Mouse (Mus musculus) heart, postnatal 0 days (tissue): ENCODE data around the gene Cacnb4. TPM values are rescaled to one million over a fixed set of nuclear protein-coding genes. Genes with fewer than 3 reads are reported as not detected.

Source experiments
- ATAC-seq: fragments of 200-750 bp; cut with Nextera tagmentation; 2 replicates; pipeline ENCODE4 v1.8.0; 2017; ENCODE audit warnings: low read depth, moderate number of reproducible peaks, moderate library complexity; ENCODE audit not compliant: insufficient read depth
- DNase-seq: peaks from one replicate; pipeline ENCODE4 v3.0.0-alpha.2; 2016; ENCODE audit warnings: low spot score
- H3K27ac ChIP-seq: fragments of 300-500 bp; sonication (generic); 2 replicates; pipeline ENCODE4 v1.5.1; 2014; ENCODE audit warnings: low read depth, mild to moderate bottlenecking
- H3K27me3 ChIP-seq: fragments of 300-500 bp; sonication (generic); 2 replicates; pipeline ENCODE4 v1.6.1; 2014; ENCODE audit warnings: low read length, mixed read lengths; ENCODE audit not compliant: control insufficient read depth, insufficient read depth
- H3K36me3 ChIP-seq: fragments of 300-500 bp; sonication (generic); replicated peaks from 2 replicates; pipeline ENCODE4 v1.6.1; 2014; ENCODE audit warnings: low read length, mixed read lengths; ENCODE audit not compliant: control insufficient read depth, insufficient read depth
- H3K4me1 ChIP-seq: fragments of 300-500 bp; sonication (generic); 2 replicates; pipeline ENCODE4 v1.6.1; 2014; ENCODE audit warnings: antibody characterized with exemption; ENCODE audit not compliant: control insufficient read depth, insufficient read depth
- H3K4me2 ChIP-seq: fragments of 300-500 bp; sonication (generic); 2 replicates; pipeline ENCODE4 v1.6.1; 2014; ENCODE audit warnings: low read depth, mild to moderate bottlenecking, low read length, moderate library complexity
- H3K4me3 ChIP-seq: fragments of 300-500 bp; sonication (generic); 2 replicates; pipeline ENCODE4 v1.5.1; 2014; ENCODE audit warnings: low read depth, low read length
- H3K9ac ChIP-seq: fragments of 300-500 bp; sonication (generic); replicated peaks from 2 replicates; pipeline ENCODE4 v1.6.1; 2014; ENCODE audit warnings: low read depth, low read length, mixed read lengths
- H3K9me3 ChIP-seq: fragments of 300-500 bp; sonication (generic); replicated peaks from 2 replicates; pipeline ENCODE4 v1.6.1; 2016; ENCODE audit warnings: low read length; ENCODE audit not compliant: control insufficient read depth
- CTCF ChIP-seq: IDR thresholded peaks from 2 replicates; pipeline ENCODE4 v1.5.1; 2016; ENCODE audit warnings: antibody characterized with exemption, control low read depth, low read depth
- EP300 ChIP-seq: IDR thresholded peaks from 2 replicates; pipeline ENCODE4 v1.6.1; 2016; ENCODE audit warnings: antibody characterized with exemption, low read depth
- WGBS: fragments of 180-500 bp; shearing (Covaris S2); extraction: QIAGEN DNeasy Blood & Tissue Kit; methylation state at CpG from one replicate; pipeline ENCODE4 v1.1.7; 2014; 5-methylcytosine and 5-hydroxymethylcytosine counted together
- polyA plus RNA-seq: library from polyadenylated mRNA; unstranded; fragments of >200 nt; fragmentation: Nextera tagmentation; extraction: Ambion mirVana; gene quantifications from 2 replicates; pipeline ENCODE4 v1.2.1, GENCODE M21; 2015
- total RNA-seq: library from RNA; depleted of rRNA; stranded (reverse); fragments of >200 nt; gene quantifications from 2 replicates; pipeline ENCODE4 v1.2.3, GENCODE M21; 2014; ENCODE audit warnings: low replicate concordance

The Cacnb4 gene
- total and polyA plus RNA-seq, 2 experiments from 2014 or later = 0.56 to 0.69 TPM

DNA sequence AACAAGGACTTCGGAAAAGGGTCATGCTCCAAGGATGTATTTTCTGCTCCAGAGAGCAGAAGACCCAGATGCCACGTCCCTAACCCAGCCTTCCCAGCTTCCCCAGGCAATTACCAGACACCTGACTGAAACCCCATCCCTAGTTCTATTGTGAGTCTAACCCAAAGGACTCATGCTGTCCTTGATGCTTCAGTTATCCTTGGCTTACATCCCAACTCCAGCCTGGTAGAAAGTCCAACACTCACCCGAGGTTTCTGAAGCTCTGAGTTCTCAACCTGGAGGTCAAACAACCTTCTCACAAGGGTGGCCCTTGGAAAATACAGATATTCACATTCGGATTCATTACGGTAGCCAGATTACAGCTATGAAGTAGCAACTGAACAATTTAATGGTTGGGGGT lies 40.6 kb downstream of the Cacnb4 start:
- Histone ChIP-seq H3K27ac (no peak overlapping the region), H3K36me3 (no peaks in the 10 kb centered on the region), H3K4me3 (no peak overlapping the region), H3K9ac (no peak overlapping the region), H3K4me1 (no peaks in the 10 kb centered on the region), H3K9me3 (no peaks in the 10 kb centered on the region), H3K27me3 (no peaks in the 10 kb centered on the region), H3K4me2 (no peak overlapping the region)
- DNase-seq (no peak), ATAC-seq (no peak)
- no peak for TF ChIP-seq CTCF
- TF ChIP-seq EP300 = no peak
- 67% methylated on average over 5 of the region's 5 CpGs for WGBS

DNA sequence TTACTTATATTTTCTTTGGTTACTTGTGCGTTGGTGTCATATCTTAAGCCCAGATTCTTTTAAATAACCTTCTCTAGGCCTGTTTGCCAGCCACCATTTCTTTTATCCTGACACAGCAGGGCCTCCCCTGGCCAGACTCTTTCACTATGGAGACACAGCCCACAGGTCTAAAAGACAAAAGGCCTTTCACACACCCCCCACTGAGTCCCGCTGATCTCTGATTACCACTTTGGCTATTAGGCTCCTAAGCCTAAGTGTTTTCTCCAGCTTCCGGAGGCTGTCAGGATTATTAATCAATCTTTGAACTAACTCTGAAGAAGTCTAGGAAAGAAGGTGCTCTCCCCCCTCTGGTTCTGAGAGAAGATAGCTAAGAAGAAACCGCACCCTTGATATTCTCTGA lies 41.3 kb downstream of the Cacnb4 start:
- WGBS = 47% methylated on average over 4 of the region's 4 CpGs
- DNase-seq = no peak
- Histone ChIP-seq H3K9me3 (no peaks in the 10 kb centered on the region), H3K27me3 (no peaks in the 10 kb centered on the region), H3K4me3 (no peak overlapping the region), H3K27ac (no peak overlapping the region), H3K36me3 (no peaks in the 10 kb centered on the region), H3K4me2 (no peak overlapping the region), H3K9ac (no peak overlapping the region), H3K4me1 (no peaks in the 10 kb centered on the region)
- no peak for TF ChIP-seq CTCF
- ATAC-seq = no peak

DNA sequence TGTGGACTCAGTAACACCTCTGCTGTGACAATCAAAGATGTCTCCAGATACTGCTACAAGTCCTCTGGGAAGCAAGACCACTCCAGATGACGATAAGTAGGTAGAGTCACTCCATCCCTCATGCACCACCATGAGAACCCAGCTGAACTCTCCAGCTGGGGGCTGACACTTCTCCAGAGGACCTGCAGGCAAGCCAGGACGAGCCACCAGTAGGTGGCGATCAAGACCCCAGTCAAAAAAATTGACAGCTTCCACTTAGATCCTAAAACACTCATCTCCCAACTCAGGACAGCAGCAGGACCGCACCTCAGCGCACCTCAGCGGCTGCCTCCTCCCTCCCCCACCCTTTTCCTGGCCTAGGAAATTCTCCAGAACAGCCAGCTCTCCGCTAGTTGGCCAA lies 43.8 kb downstream of the Cacnb4 start:
- TF ChIP-seq CTCF (peak; percentile 63), EP300 (no peak)
- no peak overlapping the region for H3K4me3 ChIP-seq
- WGBS = 6% methylated on average over 7 of the region's 7 CpGs
- H3K4me2 ChIP-seq = no peak overlapping the region
- H3K27me3 ChIP-seq = no peaks in the 10 kb centered on the region
- H3K27ac ChIP-seq = no peak overlapping the region
- no peaks in the 10 kb centered on the region for H3K9me3 ChIP-seq
- H3K4me1 ChIP-seq = no peaks in the 10 kb centered on the region
- peak; percentile 55 for DNase-seq
- no peaks in the 10 kb centered on the region for H3K36me3 ChIP-seq
- ATAC-seq = peak; percentile 57
- no peak overlapping the region for H3K9ac ChIP-seq

GRCm38 (mm10) chr2:52628186-52628585 lies 48.4 kb downstream of the Cacnb4 start:
- H3K4me3 ChIP-seq = no peak overlapping the region
- 40% methylated on average over 4 of the region's 4 CpGs for WGBS

GRCm38 (mm10) chr2:52626266-52626665 lies 50.4 kb downstream of the Cacnb4 start:
- no peak for DNase-seq
- peaks cover 22% of the 10 kb centered on the region for H3K4me1 ChIP-seq
- no peaks in the 10 kb centered on the region for H3K9me3 ChIP-seq
- ATAC-seq = no peak
- no peak overlapping the region for H3K9ac ChIP-seq
- H3K27ac ChIP-seq = no peak overlapping the region
- no peak for TF ChIP-seq CTCF
- TF ChIP-seq EP300 = no peak
- no peaks in the 10 kb centered on the region for H3K27me3 ChIP-seq
- H3K4me3 ChIP-seq = no peak overlapping the region
- H3K4me2 ChIP-seq = no peak overlapping the region
- no peaks in the 10 kb centered on the region for H3K36me3 ChIP-seq
- 78% methylated on average over 3 of the region's 3 CpGs for WGBS

More at GRCm38 (mm10) chr2:52628186-52628585, 48.4 kb downstream of the Cacnb4 start:
- DNase-seq (no peak), ATAC-seq (no peak)
- Histone ChIP-seq H3K9me3 (no peaks in the 10 kb centered on the region), H3K27me3 (no peaks in the 10 kb centered on the region), H3K4me2 (no peak overlapping the region), H3K4me1 (peaks cover 17% of the 10 kb centered on the region), H3K9ac (no peak overlapping the region), H3K36me3 (no peaks in the 10 kb centered on the region), H3K27ac (no peak overlapping the region)
- TF ChIP-seq EP300 = no peak
- no peak for TF ChIP-seq CTCF

DNA sequence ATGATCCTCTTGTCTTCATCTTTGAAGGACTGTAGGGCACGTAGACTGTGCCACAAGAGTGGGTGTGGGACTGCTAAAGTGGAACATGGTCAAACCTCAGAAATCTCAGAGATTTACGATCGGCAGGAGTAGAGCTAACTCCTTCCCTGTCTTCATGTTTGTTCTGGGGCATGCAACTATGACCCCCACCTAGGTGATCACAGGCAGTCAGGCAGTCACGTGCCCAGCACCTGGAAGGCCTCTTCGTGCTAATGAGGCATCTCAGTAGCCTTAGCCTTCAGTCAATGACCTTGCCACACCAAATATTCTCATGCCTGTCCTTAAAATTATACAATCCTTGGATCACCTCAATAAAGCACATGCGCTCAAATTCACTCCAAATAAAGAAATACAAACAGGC lies 50.9 kb downstream of the Cacnb4 start:
- TF ChIP-seq EP300 (no peak), CTCF (no peak)
- 87% methylated on average over 6 of the region's 6 CpGs for WGBS
- Histone ChIP-seq H3K27me3 (no peaks in the 10 kb centered on the region), H3K36me3 (no peaks in the 10 kb centered on the region), H3K4me2 (no peak overlapping the region), H3K4me1 (peaks cover 22% of the 10 kb centered on the region), H3K4me3 (no peak overlapping the region), H3K9me3 (no peaks in the 10 kb centered on the region), H3K27ac (no peak overlapping the region), H3K9ac (no peak overlapping the region)
- ATAC-seq (no peak), DNase-seq (no peak)
